ENCODE assay signal across 24 mouse cellular contexts in the genomic region with DNA sequence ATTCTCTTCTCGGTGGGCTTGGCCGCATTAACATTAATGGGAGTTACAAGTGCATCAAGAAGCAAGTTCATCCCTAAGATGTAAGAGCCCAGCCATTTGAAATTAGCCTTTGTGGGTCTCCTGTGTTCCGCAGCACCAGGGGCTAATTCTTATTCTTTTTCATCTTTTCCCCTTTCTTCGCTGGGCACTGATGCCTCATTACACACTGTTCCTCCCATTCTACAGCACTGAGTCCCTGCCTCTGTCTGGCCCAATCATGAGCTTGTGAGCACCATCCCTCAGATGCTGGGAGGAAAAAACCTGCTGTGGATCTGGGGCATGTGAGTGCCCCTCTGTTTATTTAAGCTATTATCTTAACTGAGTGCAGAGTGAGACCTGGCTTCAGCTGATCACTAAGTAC.
"Had no signal": no experiment of that assay in that cellular context is flagged by ENCODE, and none has a peak within 500 bp of the region (broad histone marks: within the 10 kb centered on the region; RNA-seq: fewer than 3 reads in every experiment).

No protein-coding gene starts in this region.

- DNase-seq: gastrocnemius, adult 2 months; gastrocnemius, postnatal 10 days; gastrocnemius, postnatal 25 days; heart, adult 18-20 months; heart, postnatal 10 days; heart, postnatal 4 days; kidney, adult 18-20 months; kidney, adult 8-10 months; kidney, postnatal 10 days; kidney, postnatal 25 days; kidney, postnatal 4 days; liver had no signal

- H3K27me3 ChIP-seq: heart, embryonic 12.5 days; hindbrain, embryonic 12.5 days; intestine, embryonic 15.5 days; limb, embryonic 12.5 days had no signal

- H3K4me2 ChIP-seq: heart, embryonic 12.5 days; hindbrain, embryonic 12.5 days; hindbrain, embryonic 14.5 days; intestine, embryonic 15.5 days; limb, embryonic 12.5 days; liver, embryonic 11.5 days had no signal

- H3K27ac ChIP-seq: gastrocnemius, adult 2 months; heart, embryonic 10.5 days; hindbrain, embryonic 10.5 days; hindbrain, embryonic 12.5 days; hindbrain, embryonic 14.5 days; intestine, embryonic 15.5 days; left cerebral cortex, adult 2 months; limb, embryonic 12.5 days had no signal

- H3K36me3 ChIP-seq: heart, embryonic 10.5 days; heart, embryonic 12.5 days; hindbrain, embryonic 10.5 days; hindbrain, embryonic 12.5 days; intestine, embryonic 15.5 days; limb, embryonic 12.5 days had no signal

- ATAC-seq: hindbrain, embryonic 16.5 days; inflammation-experienced regulatory T-cells, adult 6 months; intestine, embryonic 15.5 days; intestine, postnatal 0 days had no signal

- H3K9ac ChIP-seq: heart, embryonic 12.5 days; hindbrain, embryonic 12.5 days; hindbrain, embryonic 14.5 days; intestine, embryonic 15.5 days; limb, embryonic 12.5 days had no signal

- H3K4me1 ChIP-seq: heart, embryonic 12.5 days; hindbrain, embryonic 10.5 days; hindbrain, embryonic 12.5 days; intestine, embryonic 15.5 days had no signal

- H3K4me3 ChIP-seq: gastrocnemius, adult 2 months; heart, embryonic 10.5 days; heart, embryonic 12.5 days; hindbrain, embryonic 10.5 days; hindbrain, embryonic 12.5 days; intestine, embryonic 15.5 days; left cerebral cortex, adult 2 months; limb, embryonic 12.5 days had no signal

- H3K9me3 ChIP-seq: heart, embryonic 10.5 days; heart, embryonic 12.5 days; hindbrain, embryonic 10.5 days; hindbrain, embryonic 12.5 days; intestine, embryonic 15.5 days; limb, embryonic 12.5 days had no signal
